Mouse (Mus musculus): Measurements from ENCODE around the gene P2rx5. TPM values are rescaled to one million over a fixed set of nuclear protein-coding genes. Genes with fewer than 3 reads are reported as not detected.

P2rx5 gene
- total RNA-seq, 1 experiment from 2014 or later = not detected

GRCm38 (mm10) chr11:73205194-73205593 is 45.0 kb downstream of the P2rx5 start:
- no peak for ATAC-seq (replicated peaks; ENCODE audit: insufficient number of reproducible peaks, low FRiP score, low TSS enrichment, poor library complexity, severe bottlenecking)

GRCm38 (mm10) chr11:73207621-73208020 is 47.4 kb downstream of the P2rx5 start:
- no peak for ATAC-seq (replicated peaks; ENCODE audit: insufficient number of reproducible peaks, low FRiP score, low TSS enrichment, poor library complexity, severe bottlenecking)

- ATAC-seq (replicated peaks; ENCODE audit: insufficient number of reproducible peaks, low FRiP score, low TSS enrichment, poor library complexity, severe bottlenecking) = no peak
Measured at GRCm38 (mm10) chr11:73213956-73214355, 53.7 kb downstream of the P2rx5 start.

- ATAC-seq (replicated peaks; ENCODE audit: insufficient number of reproducible peaks, low FRiP score, low TSS enrichment, poor library complexity, severe bottlenecking) = no peak
Measured at GRCm38 (mm10) chr11:73219671-73220070, 59.5 kb downstream of the P2rx5 start.

GRCm38 (mm10) chr11:73220651-73221050 is 60.4 kb downstream of the P2rx5 start:
- no peak for ATAC-seq (replicated peaks; ENCODE audit: insufficient number of reproducible peaks, low FRiP score, low TSS enrichment, poor library complexity, severe bottlenecking)

Other genes starting within 250 kb of the P2rx5 start
- gene Atp2a3, start 199.3 kb upstream of the P2rx5 start, total RNA-seq (2017) = 107 to 245 TPM (median 115 TPM) in 3 replicates
- gene P2rx1, start 161.3 kb upstream of the P2rx5 start, total RNA-seq (2017) = 6.3 to 18.7 TPM (median 15.6 TPM) in 3 replicates
- 2.6 to 4.0 TPM (median 3.0 TPM) in 3 replicates for gene Camkk1, start 141.4 kb upstream of the P2rx5 start, total RNA-seq (2017)
- gene Ncbp3, start 112.6 kb upstream of the P2rx5 start, total RNA-seq (2017) = 11.5 to 18.1 TPM (median 14.0 TPM) in 3 replicates
- gene Itgae, start 69.8 kb upstream of the P2rx5 start, total RNA-seq (2017) = 1.7 to 2.4 TPM (median 1.8 TPM) in 3 replicates
- gene Haspin, start 22.1 kb upstream of the P2rx5 start, total RNA-seq (2017) = 6.3 to 16.9 TPM (median 6.5 TPM) in 3 replicates
- gene Emc6, start 16.6 kb downstream of the P2rx5 start, total RNA-seq (2017) = 28.3 to 33.4 TPM (median 32.5 TPM) in 3 replicates
- gene Tax1bp3, start 16.7 kb downstream of the P2rx5 start, total RNA-seq (2017) = 14.2 to 15.7 TPM (median 14.6 TPM) in 3 replicates
- gene Ctns, start 38.6 kb downstream of the P2rx5 start, total RNA-seq (2017) = 15.6 to 19.4 TPM (median 18.2 TPM) in 3 replicates
- gene Shpk, start 39.0 kb downstream of the P2rx5 start, total RNA-seq (2017) = 0.64 to 3.0 TPM (median 1.2 TPM) in 3 replicates
- gene Trpv1, start 73.9 kb downstream of the P2rx5 start, total RNA-seq (2017) = not detected in 3 replicates
- not detected in 3 replicates for gene Trpv3, start 107.0 kb downstream of the P2rx5 start, total RNA-seq (2017)
- gene Aspa, start 169.2 kb downstream of the P2rx5 start, total RNA-seq (2017) = 0.49 to 12.6 TPM (median 6.0 TPM) in 3 replicates
- gene Gm49340, start 169.3 kb downstream of the P2rx5 start, total RNA-seq (2017) = not detected in 3 replicates
- not detected in 3 replicates for gene Spata22, start 169.3 kb downstream of the P2rx5 start, total RNA-seq (2017)
- not detected in 3 replicates for gene Olfr20, start 190.4 kb downstream of the P2rx5 start, total RNA-seq (2017)
- gene Olfr376, start 210.8 kb downstream of the P2rx5 start, total RNA-seq (2017) = not detected in 3 replicates
- gene Olfr1, start 239.2 kb downstream of the P2rx5 start, total RNA-seq (2017) = not detected in 3 replicates

Data from monocyte, adult 5-6 weeks (primary cell).